Mouse (Mus musculus) thymus, adult 2 months (tissue): ENCODE measurements around the gene Ercc8. TPM values are rescaled to one million over a fixed set of nuclear protein-coding genes. Genes with fewer than 3 reads are reported as not detected.

Source experiments
- DNase-seq: peaks from one replicate; pipeline ENCODE4 v3.0.0; 2021
- H3K27ac ChIP-seq: fragments of 200-500 bp; 2 replicates; pipeline ENCODE4 v1.5.1; 2012; ENCODE audit warnings: low read length, control low read depth; ENCODE audit not compliant: control insufficient read depth, insufficient read depth
- H3K27me3 ChIP-seq: fragments of 200-500 bp; 2 replicates; pipeline ENCODE4 v1.6.1; 2012; ENCODE audit warnings: mild to moderate bottlenecking, low read length, moderate library complexity, mixed read lengths; ENCODE audit not compliant: control insufficient read depth, insufficient read depth
- H3K36me3 ChIP-seq: fragments of 200-500 bp; 2 replicates; pipeline ENCODE4 v1.6.1; 2012; ENCODE audit warnings: mild to moderate bottlenecking, low read length, moderate library complexity; ENCODE audit not compliant: control insufficient read depth, insufficient read depth
- H3K4me1 ChIP-seq: fragments of 200-500 bp; replicated peaks from 2 replicates; pipeline ENCODE4 v1.6.1; 2012; ENCODE audit warnings: low read length; ENCODE audit not compliant: control insufficient read depth, insufficient read depth
- H3K4me3 ChIP-seq: fragments of 200-500 bp; 2 replicates; pipeline ENCODE4 v1.5.1; 2012; ENCODE audit warnings: mild to moderate bottlenecking, low read length, control low read depth, moderate library complexity; ENCODE audit not compliant: control insufficient read depth, insufficient read depth
- CTCF ChIP-seq: fragments of 200-500 bp; IDR thresholded peaks from 2 replicates; pipeline ENCODE4 v1.5.1; 2012; ENCODE audit warnings: mild to moderate bottlenecking, control low read depth, low read length, moderate library complexity, borderline replicate concordance; ENCODE audit not compliant: control insufficient read depth, poor library complexity, insufficient read depth; ENCODE audit errors: extremely low read depth
- POLR2A ChIP-seq: fragments of 200-500 bp; IDR thresholded peaks from 2 replicates; pipeline ENCODE4 v1.6.1; 2012; ENCODE audit warnings: mild to moderate bottlenecking, low read length, control low read depth, moderate library complexity; ENCODE audit not compliant: control insufficient read depth, poor library complexity, insufficient read depth; ENCODE audit errors: extremely low read depth
- WGBS: fragments of 180-500 bp; shearing (Covaris S2); methylation state at CpG from one replicate; pipeline ENCODE4 v1.1.7; 2018; 5-methylcytosine and 5-hydroxymethylcytosine counted together
- polyA plus RNA-seq: library from polyadenylated mRNA; depleted of rRNA; stranded (reverse); fragments of >200 nt; gene quantifications from 2 replicates; pipeline ENCODE4 v1.2.3, GENCODE M21; 2012

The Ercc8 gene
- polyA plus RNA-seq, 1 experiment: 17.4 TPM

DNA sequence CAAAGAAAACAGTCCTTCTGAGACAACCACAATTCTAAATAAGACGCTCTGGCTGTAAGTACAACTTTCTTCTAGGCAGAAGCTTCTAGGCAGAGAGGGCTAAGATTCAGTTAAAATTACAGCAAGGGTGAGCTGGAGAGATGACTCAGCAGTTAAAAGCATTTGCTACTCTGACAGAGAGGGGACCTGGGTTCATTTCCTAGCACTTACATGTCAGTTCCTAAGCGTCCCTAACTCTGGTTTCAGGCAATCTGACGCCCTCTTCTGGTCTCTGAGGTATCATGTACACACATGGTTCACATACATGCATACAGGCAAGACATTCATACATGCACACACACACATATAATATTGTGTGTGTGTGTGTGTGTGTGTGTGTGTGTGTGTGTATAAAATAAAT is 27.0 kb downstream of the Ercc8 start:
- H3K36me3 ChIP-seq: peaks cover 17% of the 10 kb centered on the region
- TF ChIP-seq POLR2A: no peak
- TF ChIP-seq CTCF: no peak
- no peak overlapping the region for H3K27ac ChIP-seq
- 98% methylated on average over 3 of the region's 3 CpGs for WGBS
- H3K4me3 ChIP-seq: no peak overlapping the region
- H3K4me1 ChIP-seq: no peaks in the 10 kb centered on the region
- DNase-seq: no peak
- H3K27me3 ChIP-seq: no peaks in the 10 kb centered on the region

DNA sequence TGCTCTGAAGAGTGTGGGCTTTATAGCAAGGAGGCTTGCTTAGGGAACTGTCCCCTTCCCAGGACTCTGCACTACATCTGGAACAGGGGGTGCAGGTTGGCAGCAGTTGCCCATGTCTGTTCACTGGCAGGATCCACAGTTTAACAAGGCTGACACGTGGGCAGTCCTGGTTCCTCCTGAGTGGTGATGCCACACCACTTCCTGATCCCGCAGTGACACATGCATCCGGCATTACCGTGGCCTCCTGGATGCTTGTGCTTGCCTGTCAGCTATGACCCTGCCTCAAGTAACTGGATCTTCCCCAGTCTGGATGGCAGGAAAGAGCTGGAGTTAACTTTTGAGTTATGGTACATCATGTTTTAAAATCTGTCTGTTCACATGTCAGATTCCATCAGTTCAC is 29.5 kb downstream of the Ercc8 start:
- Histone ChIP-seq H3K4me1 (no peaks in the 10 kb centered on the region), H3K27me3 (no peaks in the 10 kb centered on the region), H3K36me3 (peaks cover 5% of the 10 kb centered on the region), H3K27ac (no peak overlapping the region), H3K4me3 (no peak overlapping the region)
- no peak for TF ChIP-seq CTCF
- TF ChIP-seq POLR2A: no peak
- DNase-seq: no peak
- 89% methylated on average over 4 of the region's 4 CpGs for whole genome bisulfite sequencing

DNA sequence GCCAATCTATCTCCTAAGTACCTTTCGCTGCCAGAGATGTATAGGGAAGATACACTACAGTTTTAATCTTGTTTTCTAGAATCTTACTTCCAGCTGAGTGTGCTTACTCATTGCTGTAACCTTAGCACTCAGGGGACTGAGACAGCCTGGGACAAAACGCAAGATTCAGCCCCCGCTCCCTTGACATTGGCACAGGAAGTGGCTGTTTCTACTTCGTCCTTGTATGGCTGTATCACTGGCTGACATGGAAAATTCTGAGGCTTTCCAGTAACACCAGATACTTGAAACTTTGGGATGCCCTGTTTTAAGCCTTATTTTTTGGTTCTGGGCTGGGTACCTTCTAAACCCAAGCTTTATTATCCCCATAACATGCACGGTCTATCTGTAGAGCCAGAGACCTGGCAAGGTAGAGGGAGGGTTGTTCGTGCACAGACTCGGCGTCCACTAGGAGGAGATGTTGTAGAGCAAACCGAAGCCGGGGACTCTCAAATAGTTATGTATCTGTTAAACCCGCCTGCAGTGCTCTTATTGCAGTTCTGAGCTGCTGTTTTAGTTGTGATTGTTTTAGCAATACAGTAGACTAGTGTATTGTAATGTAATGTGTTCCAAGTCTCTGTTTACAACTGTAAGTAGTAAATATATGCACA is 32.7 kb downstream of the Ercc8 start:
- WGBS: 52% methylated on average over 11 of the region's 11 CpGs
- no peak for TF ChIP-seq CTCF
- no peak for TF ChIP-seq POLR2A
- H3K4me3 ChIP-seq: no peak overlapping the region
- no peaks in the 10 kb centered on the region for H3K4me1 ChIP-seq
- H3K27ac ChIP-seq: no peak overlapping the region
- DNase-seq: peak; percentile 52
- H3K36me3 ChIP-seq: peaks cover 7% of the 10 kb centered on the region
- no peaks in the 10 kb centered on the region for H3K27me3 ChIP-seq

DNA sequence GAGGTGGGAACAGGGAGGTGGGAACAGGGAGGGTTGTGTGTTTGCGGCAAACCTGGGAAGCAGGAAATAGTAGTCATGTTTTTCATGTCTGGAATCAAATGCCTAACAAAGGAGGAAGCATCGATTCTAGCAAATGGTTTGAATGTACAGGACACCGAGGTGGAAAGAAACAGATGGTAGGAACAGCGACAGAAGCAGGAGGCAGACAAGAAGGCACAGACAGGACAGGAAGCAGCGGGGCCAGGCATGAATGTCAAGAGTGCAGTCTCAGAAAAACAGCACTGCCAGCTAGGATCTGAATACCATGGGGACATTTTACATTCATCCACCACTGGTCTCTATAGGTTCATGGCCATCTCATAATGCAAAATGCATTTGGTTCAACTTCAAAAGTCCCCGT is 36.9 kb downstream of the Ercc8 start:
- no peak for DNase-seq
- 96% methylated on average over 6 of the region's 6 CpGs for WGBS
- H3K4me3 ChIP-seq: no peak overlapping the region
- no peak overlapping the region for H3K27ac ChIP-seq
- H3K36me3 ChIP-seq: peaks cover 7% of the 10 kb centered on the region
- no peaks in the 10 kb centered on the region for H3K27me3 ChIP-seq
- TF ChIP-seq POLR2A (no peak), CTCF (no peak)
- H3K4me1 ChIP-seq: no peaks in the 10 kb centered on the region

DNA sequence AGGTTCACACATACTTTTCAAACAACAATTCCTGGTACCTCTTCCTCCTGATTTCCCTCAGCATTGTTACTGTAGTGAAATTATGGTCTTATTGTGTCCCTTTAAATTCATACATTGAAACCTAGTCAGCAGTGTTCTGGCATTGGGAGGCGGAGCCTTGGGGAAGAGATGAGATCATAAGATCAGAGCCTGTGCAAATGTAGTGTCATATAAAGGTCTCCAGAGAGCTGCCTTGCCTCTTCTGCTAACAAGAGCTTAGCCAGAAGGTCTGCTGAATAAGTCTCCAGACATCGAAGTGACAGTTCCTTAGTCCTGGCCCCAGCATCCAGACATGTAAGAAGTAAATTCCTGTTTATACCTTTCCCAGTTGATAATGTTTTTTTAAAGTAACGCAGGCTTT is 46.3 kb downstream of the Ercc8 start:
- TF ChIP-seq POLR2A (no peak), CTCF (no peak)
- no peaks in the 10 kb centered on the region for H3K4me1 ChIP-seq
- H3K36me3 ChIP-seq: no peaks in the 10 kb centered on the region
- WGBS: 93% methylated on average over 3 of the region's 3 CpGs
- no peak overlapping the region for H3K4me3 ChIP-seq
- no peak overlapping the region for H3K27ac ChIP-seq
- no peak for DNase-seq
- H3K27me3 ChIP-seq: no peaks in the 10 kb centered on the region

DNA sequence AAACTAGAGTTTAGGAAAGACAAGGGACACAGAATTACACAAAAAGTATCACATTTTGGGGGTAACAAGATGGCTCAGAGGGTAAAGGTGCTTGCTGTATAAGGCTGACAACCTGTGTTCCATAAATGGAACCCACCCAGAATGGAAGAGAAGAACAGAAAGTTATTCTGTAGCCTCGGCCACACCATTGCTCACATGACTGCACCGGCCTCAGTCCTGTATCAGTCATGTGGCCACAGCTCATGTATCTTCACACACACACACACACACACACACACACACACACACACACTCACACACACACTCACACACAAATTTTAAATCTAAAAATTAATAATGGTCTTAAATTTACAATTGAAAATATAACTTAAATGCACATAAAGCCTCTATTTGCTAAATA is 48.9 kb downstream of the Ercc8 start:
- Histone ChIP-seq H3K27me3 (no peaks in the 10 kb centered on the region), H3K4me3 (no peak overlapping the region), H3K36me3 (no peaks in the 10 kb centered on the region), H3K4me1 (no peaks in the 10 kb centered on the region), H3K27ac (no peak overlapping the region)
- no peak for DNase-seq
- 98% methylated on average over 2 of the region's 2 CpGs for WGBS
- TF ChIP-seq POLR2A (no peak), CTCF (no peak)

DNA sequence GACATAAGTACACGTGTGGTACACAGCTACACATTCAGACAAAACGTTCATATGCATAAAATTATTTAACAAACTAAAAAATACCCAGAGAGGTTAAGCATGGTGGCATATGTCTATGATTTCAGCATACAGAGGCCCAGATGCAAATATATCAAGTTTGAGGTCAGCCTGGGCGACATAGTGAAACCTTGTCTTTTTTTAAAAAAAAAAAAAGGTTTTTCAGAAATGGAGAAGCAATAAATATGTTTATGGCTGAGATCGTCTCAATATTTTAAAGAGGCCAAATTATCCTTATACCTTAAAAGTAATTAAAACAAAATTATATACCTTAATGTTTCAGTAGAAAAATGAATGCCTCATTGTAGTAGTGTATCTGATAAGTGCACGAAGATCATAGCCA is 49.6 kb downstream of the Ercc8 start:
- H3K4me3 ChIP-seq: no peak overlapping the region
- H3K4me1 ChIP-seq: no peaks in the 10 kb centered on the region
- no peaks in the 10 kb centered on the region for H3K27me3 ChIP-seq
- DNase-seq: no peak
- H3K36me3 ChIP-seq: no peaks in the 10 kb centered on the region
- 84% methylated on average over 5 of the region's 5 CpGs for WGBS
- no peak overlapping the region for H3K27ac ChIP-seq
- TF ChIP-seq POLR2A (no peak), CTCF (no peak)
